In the genomic region with DNA sequence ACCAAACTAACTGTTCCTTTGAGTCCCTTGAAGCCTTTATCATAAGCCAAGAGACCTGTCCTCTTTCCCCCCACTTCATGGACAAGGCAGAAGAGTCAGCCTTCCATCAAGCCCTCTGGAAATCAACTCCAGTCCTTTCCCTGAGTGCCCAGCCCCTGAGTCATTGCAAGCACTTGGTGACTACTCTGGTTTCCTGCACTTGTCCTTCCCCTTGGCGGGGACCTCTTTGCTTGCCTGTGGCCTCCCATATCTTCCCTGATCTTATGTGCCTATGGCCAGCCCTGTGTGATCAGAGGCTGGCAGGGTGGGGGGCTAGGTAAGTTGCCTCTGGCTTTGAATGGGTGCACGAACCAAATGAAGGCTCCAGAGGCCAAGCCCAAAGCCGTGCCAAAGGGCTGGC, we compare ENCODE assay signal across 23 mouse cellular contexts. TPM values are rescaled to one million over a fixed set of nuclear protein-coding genes. Genes with fewer than 3 reads are reported as not detected.
DNase-seq lines count a peak whose midpoint lies in the region; ATAC-seq lines count a peak whose summit lies in the region.
"Had no signal": no experiment of that assay in that cellular context is flagged by ENCODE, and none has a peak within 500 bp of the region (broad histone marks: within the 10 kb centered on the region; RNA-seq: fewer than 3 reads in every experiment).

No protein-coding gene starts in this region.

- no peak overlapping the region for H3K4me3 ChIP-seq in heart, embryonic 14.5 days (ENCODE audit: control insufficient read depth in 1 of 2, insufficient read depth in 1 of 2, low read depth in 1 of 2, low read length in 2 of 2)
- no peak overlapping the region for H3K4me3 ChIP-seq in liver, embryonic 16.5 days (ENCODE audit: low read depth, low read length)
- no peak overlapping the region for H3K4me3 ChIP-seq in limb, embryonic 10.5 days
- H3K4me3 ChIP-seq: embryonic facial prominence, embryonic 15.5 days; forebrain, embryonic 15.5 days; left cerebral cortex, adult 2 months; limb, embryonic 15.5 days; lung, embryonic 15.5 days; midbrain, embryonic 12.5 days had no signal

- H3K9me3 ChIP-seq in heart, embryonic 14.5 days (ENCODE audit: control insufficient read depth, low read length): no peaks in the 10 kb centered on the region
- H3K9me3 ChIP-seq in liver, embryonic 16.5 days (replicated peaks; ENCODE audit: control insufficient read depth, low read length): no peaks in the 10 kb centered on the region
- H3K9me3 ChIP-seq in limb, embryonic 10.5 days (replicated peaks): no peaks in the 10 kb centered on the region
- H3K9me3 ChIP-seq: embryonic facial prominence, embryonic 15.5 days; forebrain, embryonic 15.5 days; limb, embryonic 15.5 days; lung, embryonic 15.5 days; midbrain, embryonic 12.5 days had no signal

- no peak overlapping the region for H3K27ac ChIP-seq in heart, embryonic 14.5 days (replicated peaks in 1 of 2; ENCODE audit: control insufficient read depth in 1 of 2, insufficient read depth in 1 of 2, low read depth in 2 of 2, low read length in 2 of 2)
- H3K27ac ChIP-seq in liver, embryonic 16.5 days (ENCODE audit: low read length): no peak overlapping the region
- no peak overlapping the region for H3K27ac ChIP-seq in limb, embryonic 10.5 days
- H3K27ac ChIP-seq: embryonic facial prominence, embryonic 15.5 days; forebrain, embryonic 15.5 days; hindbrain, postnatal 0 days; limb, embryonic 15.5 days; lung, embryonic 15.5 days; midbrain, embryonic 12.5 days had no signal

- no peak overlapping the region for H3K9ac ChIP-seq in heart, embryonic 14.5 days (ENCODE audit: low read length)
- H3K9ac ChIP-seq in liver, embryonic 16.5 days (ENCODE audit: low read depth, low read length): no peak overlapping the region
- H3K9ac ChIP-seq: embryonic facial prominence, embryonic 15.5 days; forebrain, embryonic 15.5 days; limb, embryonic 15.5 days; lung, embryonic 15.5 days; midbrain, embryonic 12.5 days had no signal

- peak; percentile 52 for DNase-seq in adrenal gland, adult 2 months
- DNase-seq in adrenal gland, adult 8-10 months: no peak
- no peak for DNase-seq in heart, adult 11 months
- no peak for DNase-seq in liver
- peak; percentile 31 for DNase-seq in Muller cell, postnatal 12 days (ENCODE audit: inconsistent ontology term)
- no peak for DNase-seq in limb, embryonic 10.5 days (ENCODE audit: low spot score)
- DNase-seq: cerebellum, adult 9-10 months; kidney, postnatal 36 days; layer of hippocampus, adult 9-11 months; lung, postnatal 4 days; thymus, adult 18-20 months; thymus, postnatal 36 days had no signal

- ATAC-seq in heart, embryonic 14.5 days (ENCODE audit: insufficient number of reproducible peaks, insufficient read depth, low FRiP score, low read depth): no peak
- ATAC-seq in liver, embryonic 16.5 days (ENCODE audit: low read depth): no peak
- ATAC-seq: activated CD4-positive, CD25-positive, alpha-beta regulatory T cell, adult 4 months; forebrain, embryonic 15.5 days; hindbrain, postnatal 0 days; intestine, embryonic 16.5 days had no signal

- H3K36me3 ChIP-seq in heart, embryonic 14.5 days (ENCODE audit: control insufficient read depth, insufficient read depth, low read length): no peaks in the 10 kb centered on the region
- no peaks in the 10 kb centered on the region for H3K36me3 ChIP-seq in liver, embryonic 16.5 days (ENCODE audit: control insufficient read depth, insufficient read depth)
- H3K36me3 ChIP-seq in limb, embryonic 10.5 days: no peaks in the 10 kb centered on the region
- H3K36me3 ChIP-seq: embryonic facial prominence, embryonic 15.5 days; forebrain, embryonic 15.5 days; limb, embryonic 15.5 days; lung, embryonic 15.5 days; midbrain, embryonic 12.5 days had no signal

- H3K4me2 ChIP-seq in heart, embryonic 14.5 days (ENCODE audit: low read length): peak overlapping the region; percentile 83; the same call in 1 of the 2 replicates
- 0 out of 2 replicates have a peak overlapping the region, but pooled peaks have one; percentile 3 for H3K4me2 ChIP-seq in liver, embryonic 16.5 days (ENCODE audit: low read depth, low read length)
- H3K4me2 ChIP-seq: embryonic facial prominence, embryonic 15.5 days; forebrain, embryonic 15.5 days; limb, embryonic 15.5 days; lung, embryonic 15.5 days; midbrain, embryonic 12.5 days had no signal

- H3K4me1 ChIP-seq in heart, embryonic 14.5 days (ENCODE audit: control insufficient read depth in 2 of 2, insufficient read depth in 2 of 2, low read length in 2 of 2): peaks cover 48 to 70% of the 10 kb centered on the region in 2 experiments
- H3K4me1 ChIP-seq in liver, embryonic 16.5 days (ENCODE audit: control insufficient read depth, low read depth, low read length): peaks cover 11% of the 10 kb centered on the region
- H3K4me1 ChIP-seq in limb, embryonic 10.5 days: peaks cover 60% of the 10 kb centered on the region

- WGBS in heart, embryonic 14.5 days: 67% methylated on average over 3 of the region's 3 CpGs
- 46% methylated on average over 3 of the region's 3 CpGs for WGBS in liver, embryonic 16.5 days (ENCODE audit: insufficient replicate concordance)
- WGBS in limb, embryonic 10.5 days: 90% methylated on average over 3 of the region's 3 CpGs

- 0 out of 2 replicates have a peak, but pooled peaks cover 7% of the 10 kb centered on the region for H3K27me3 ChIP-seq in heart, embryonic 14.5 days (ENCODE audit: control insufficient read depth, insufficient read depth, low read length)
- peaks cover 16% of the 10 kb centered on the region for H3K27me3 ChIP-seq in liver, embryonic 16.5 days (ENCODE audit: control insufficient read depth, insufficient read depth, low read depth, low read length)
- H3K27me3 ChIP-seq in limb, embryonic 10.5 days (ENCODE audit: low read depth, poor library complexity, severe bottlenecking): peaks cover 48% of the 10 kb centered on the region

RNA-seq across cellular contexts. Expression of gene Adssl1, which starts 2.1 kb away (rescaled TPM):
- 10 to 100 TPM; 10.7 to 39.1 TPM for total RNA-seq in adrenal gland, adult 2 months (2021)
- 10.6 and 11.0 TPM in 2 replicates for polyA plus RNA-seq in adrenal gland, adult 2 months (2012; rRNA removed)
- 10 to 100 TPM; 15.2 to 53.1 (median 30.7) TPM for total RNA-seq in adrenal gland, adult 8-10 months (2022)
- polyA plus RNA-seq in heart, embryonic 14.5 days (2014; fragmentation: Nextera tagmentation; extraction: Ambion mirVana): 88.3 and 89.7 TPM in 2 replicates
- 12.4 and 14.0 TPM in 2 replicates for polyA plus RNA-seq in liver, embryonic 16.5 days (2015; fragmentation: Nextera tagmentation; extraction: Ambion mirVana)
- polyA plus RNA-seq in limb, embryonic 10.5 days (2016; fragmentation: Nextera tagmentation; extraction: Ambion mirVana): 1.9 and 3.0 TPM in 2 replicates

RNA-seq across cellular contexts. Expression of gene Siva1, which starts 22.6 kb away (rescaled TPM):
- total RNA-seq in adrenal gland, adult 2 months (2021): 10 to 100 TPM; 23.6 to 53.6 TPM
- 49.1 and 67.3 TPM in 2 replicates for polyA plus RNA-seq in adrenal gland, adult 2 months (2012; rRNA removed)
- 10 to 100 TPM; 37.0 to 73.9 (median 51.5) TPM for total RNA-seq in adrenal gland, adult 8-10 months (2022)
- polyA plus RNA-seq in heart, embryonic 14.5 days (2014; fragmentation: Nextera tagmentation; extraction: Ambion mirVana): 136 and 153 TPM in 2 replicates
- 84.7 and 89.5 TPM in 2 replicates for polyA plus RNA-seq in liver, embryonic 16.5 days (2015; fragmentation: Nextera tagmentation; extraction: Ambion mirVana)
- 359 and 361 TPM in 2 replicates for polyA plus RNA-seq in limb, embryonic 10.5 days (2016; fragmentation: Nextera tagmentation; extraction: Ambion mirVana)

RNA-seq across cellular contexts. Expression of gene Inf2, which starts 33.3 kb away (rescaled TPM):
- 10 to 100 TPM; 20.7 to 40.6 TPM for total RNA-seq in adrenal gland, adult 2 months (2021)
- polyA plus RNA-seq in adrenal gland, adult 2 months (2012; rRNA removed): 45.0 and 47.9 TPM in 2 replicates
- 10 to 100 TPM; 34.6 to 65.5 (median 48.9) TPM for total RNA-seq in adrenal gland, adult 8-10 months (2022)
- 2.9 and 3.6 TPM in 2 replicates for polyA plus RNA-seq in heart, embryonic 14.5 days (2014; fragmentation: Nextera tagmentation; extraction: Ambion mirVana)
- 1.2 and 2.7 TPM in 2 replicates for polyA plus RNA-seq in liver, embryonic 16.5 days (2015; fragmentation: Nextera tagmentation; extraction: Ambion mirVana)
- polyA plus RNA-seq in limb, embryonic 10.5 days (2016; fragmentation: Nextera tagmentation; extraction: Ambion mirVana): 1.3 and 1.6 TPM in 2 replicates

RNA-seq across cellular contexts. Expression of gene Akt1, which starts 52.8 kb away (rescaled TPM):
- 100 to 1,000 TPM; 267 to 369 TPM for total RNA-seq in adrenal gland, adult 2 months (2021)
- 291 and 463 TPM in 2 replicates for polyA plus RNA-seq in adrenal gland, adult 2 months (2012; rRNA removed)
- 100 to 1,000 TPM; 275 to 460 (median 313) TPM for total RNA-seq in adrenal gland, adult 8-10 months (2022)
- 163 and 182 TPM in 2 replicates for polyA plus RNA-seq in heart, embryonic 14.5 days (2014; fragmentation: Nextera tagmentation; extraction: Ambion mirVana)
- 8.6 and 8.9 TPM in 2 replicates for polyA plus RNA-seq in liver, embryonic 16.5 days (2015; fragmentation: Nextera tagmentation; extraction: Ambion mirVana)
- polyA plus RNA-seq in limb, embryonic 10.5 days (2016; fragmentation: Nextera tagmentation; extraction: Ambion mirVana): 59.3 and 82.8 TPM in 2 replicates

RNA-seq across cellular contexts. Expression of gene Zbtb42, which starts 56.7 kb away (rescaled TPM):
- total RNA-seq in adrenal gland, adult 2 months (2021): 10 to 100 TPM in 1 of 2 experiments, 1 to 10 TPM in 1; 5.5 to 15.8 TPM
- 25.5 and 32.6 TPM in 2 replicates for polyA plus RNA-seq in adrenal gland, adult 2 months (2012; rRNA removed)
- 10 to 100 TPM in 3 of 4 experiments, 1 to 10 TPM in 1; 8.7 to 20.1 (median 15.9) TPM for total RNA-seq in adrenal gland, adult 8-10 months (2022)
- 5.3 and 6.7 TPM in 2 replicates for polyA plus RNA-seq in heart, embryonic 14.5 days (2014; fragmentation: Nextera tagmentation; extraction: Ambion mirVana)
- polyA plus RNA-seq in liver, embryonic 16.5 days (2015; fragmentation: Nextera tagmentation; extraction: Ambion mirVana): 0.88 and 1.5 TPM in 2 replicates
- 1.4 and 2.7 TPM in 2 replicates for polyA plus RNA-seq in limb, embryonic 10.5 days (2016; fragmentation: Nextera tagmentation; extraction: Ambion mirVana)

Comparison
In these comparisons a context has a peak if more than half of its experiments do, and no peak if none do; other contexts are left out.
1. DNase-seq: peak in adrenal gland, adult 2 months (single experiment) and Muller cell, postnatal 12 days (single experiment); none in adrenal gland, adult 8-10 months (single experiment), heart, adult 11 months (single experiment), liver (single experiment) and limb, embryonic 10.5 days (single experiment).